Mouse (Mus musculus): Measurements from ENCODE around the gene Atp6v0c.
A peak's percentile ranks its signal among the peaks of the same experiment; 100 is the strongest.

The Atp6v0c gene

DNA sequence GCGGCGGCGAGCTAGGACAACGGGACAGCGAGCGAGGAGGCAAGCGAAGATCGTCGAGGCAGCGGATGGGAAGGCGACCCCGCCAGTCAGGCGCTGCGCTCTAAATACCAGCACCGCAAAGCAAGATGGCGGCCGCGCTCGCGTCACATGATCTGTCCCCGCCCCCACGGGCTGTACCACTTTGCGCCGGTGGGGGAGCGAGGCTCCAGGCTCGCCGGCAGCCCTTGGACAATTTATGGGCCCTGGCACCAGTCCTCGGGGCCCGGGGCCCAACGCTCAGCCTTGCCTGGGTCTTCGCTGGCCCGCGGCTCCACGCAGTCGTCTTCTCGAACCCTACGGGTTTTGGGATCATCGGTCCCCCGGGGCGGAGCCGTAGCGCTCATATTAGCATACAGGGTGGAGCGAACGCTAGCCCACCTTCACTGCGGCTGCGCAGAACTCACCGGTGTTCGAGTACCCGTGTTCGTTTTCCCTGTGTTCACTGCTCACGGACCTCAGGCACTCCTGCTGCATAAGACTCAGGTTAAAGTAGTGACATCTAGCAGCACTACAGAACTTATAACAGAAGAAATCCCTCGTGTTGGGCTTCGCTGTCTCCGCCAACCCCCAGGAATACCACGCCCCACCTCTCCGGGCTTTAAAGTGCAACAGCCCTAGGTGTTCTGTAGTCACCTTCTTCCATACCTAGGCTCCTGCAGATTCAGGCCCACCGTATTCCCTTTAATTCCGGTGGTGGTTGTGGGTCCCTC, at the start of gene Atp6v0c:
Gene Atp6v0c, minus strand, starts transcription at position 386 of the 749 bp plus-strand sequence.
- DNase-seq (ENCODE audit: low read depth, low spot score), result peak; percentile 87

DNA sequence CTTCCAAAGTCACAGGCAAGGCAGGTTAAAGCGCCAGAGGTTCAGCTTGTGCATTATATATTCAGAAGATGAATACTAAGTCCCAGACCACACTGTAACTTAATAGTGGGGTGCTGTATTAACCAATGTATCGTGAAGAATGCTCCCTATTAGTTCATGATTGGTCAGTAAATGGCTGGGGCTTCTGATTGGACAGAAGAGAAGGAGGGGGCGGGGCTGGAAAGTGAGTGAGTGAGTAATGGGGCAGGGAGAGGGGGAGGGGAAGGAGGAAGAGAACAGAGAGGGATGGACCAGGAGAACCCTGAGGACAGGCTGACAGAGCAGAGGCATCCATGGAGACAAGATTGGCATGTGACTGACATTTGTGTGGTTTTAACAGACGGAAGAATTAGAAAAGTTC, 47.3 kb upstream of the Atp6v0c start:
- DNase-seq (ENCODE audit: low read depth, low spot score), result no peak

DNA sequence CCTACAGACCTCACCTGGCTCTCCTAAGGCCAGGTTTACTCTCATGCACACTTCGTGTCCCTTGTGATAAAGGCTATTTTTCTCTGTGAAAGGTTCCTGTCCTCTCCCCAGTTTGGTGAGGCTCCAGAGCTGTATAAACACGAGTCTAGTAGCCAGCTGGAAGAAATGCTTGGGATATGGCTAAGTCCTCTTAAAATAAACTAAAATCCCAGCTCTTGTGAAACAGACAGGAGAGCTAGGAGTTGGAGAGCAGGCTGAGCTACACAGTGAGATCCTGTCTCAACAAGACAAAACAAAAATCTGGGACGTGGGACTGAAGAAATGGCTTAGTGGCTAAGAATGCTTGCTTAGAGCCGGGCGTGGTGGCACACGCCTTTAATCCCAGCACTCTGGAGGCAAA, 43.7 kb upstream of the Atp6v0c start:
- no peak for DNase-seq (ENCODE audit: low read depth, low spot score)

DNA sequence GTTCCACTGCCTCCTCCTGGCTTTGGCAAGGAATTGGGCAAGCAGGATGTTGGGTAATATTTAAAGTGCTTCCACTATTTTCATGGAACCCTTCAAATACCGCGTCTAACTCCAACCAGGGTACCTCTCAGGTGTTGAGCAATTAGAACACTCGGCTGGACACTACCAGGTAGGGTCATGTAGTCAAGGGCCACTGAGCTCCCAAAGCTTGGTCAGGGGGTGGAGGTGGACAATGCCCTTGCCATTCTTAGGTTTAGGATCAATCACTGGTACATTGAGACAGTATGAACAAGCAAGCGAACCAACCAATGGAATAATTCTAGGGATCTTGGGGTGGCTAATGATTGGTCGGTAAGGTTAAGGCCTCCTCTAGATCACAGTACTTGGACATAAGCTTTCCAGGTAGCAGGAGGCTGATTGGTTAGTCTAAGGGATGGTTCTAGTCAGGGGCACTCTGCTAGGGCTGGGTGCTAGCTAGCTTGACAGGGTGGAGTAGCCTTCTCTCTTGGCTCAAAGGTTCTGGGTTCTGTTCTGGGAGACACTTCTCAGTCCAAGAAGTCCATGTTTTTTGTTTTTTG, 43.0 kb upstream of the Atp6v0c start:
- DNase-seq (ENCODE audit: low read depth, low spot score), result no peak

GRCm38 (mm10) chr17:24211631-24212440, 42.3 kb upstream of the Atp6v0c start:
- DNase-seq (ENCODE audit: low read depth, low spot score), result peak; percentile 80

DNA sequence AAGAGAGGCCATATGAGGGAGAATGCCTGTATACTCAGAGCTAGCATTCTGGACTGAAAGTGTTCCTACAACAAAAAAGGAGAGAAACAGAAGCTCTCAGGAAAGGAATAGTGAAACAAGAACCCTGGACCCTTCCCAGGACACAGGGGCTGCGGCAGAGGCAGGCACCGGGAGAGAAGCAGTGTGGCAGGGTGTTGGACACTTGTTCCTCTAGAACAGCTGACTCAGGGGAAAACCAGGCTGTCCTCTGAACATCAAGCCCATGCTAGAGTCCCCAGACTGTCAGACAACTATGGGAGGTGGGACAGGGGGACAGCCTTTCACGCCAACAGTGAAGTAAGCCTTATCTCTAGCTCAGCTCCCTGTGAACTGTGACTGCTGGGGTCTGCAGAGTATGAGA, 41.1 kb upstream of the Atp6v0c start:
- DNase-seq (ENCODE audit: low read depth, low spot score), result no peak

DNA sequence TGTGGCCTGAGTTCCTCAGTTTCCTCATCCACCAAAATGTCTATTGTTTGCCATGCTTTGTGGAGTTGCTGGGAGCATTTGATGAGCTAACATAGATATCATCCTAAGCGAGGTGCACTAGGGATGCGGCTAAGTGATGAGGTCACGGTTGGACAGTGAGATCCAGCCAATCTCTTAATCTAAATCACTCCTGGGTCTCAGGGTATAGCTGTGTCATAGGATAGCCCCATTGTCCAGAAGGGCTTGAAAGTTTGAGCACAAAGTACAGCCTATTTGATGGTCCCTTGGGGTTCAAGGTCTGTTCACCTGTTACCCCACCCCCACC, 40.4 kb upstream of the Atp6v0c start:
- DNase-seq (ENCODE audit: low read depth, low spot score), result no peak

GRCm38 (mm10) chr17:24209043-24209915, 39.8 kb upstream of the Atp6v0c start, which contains the start of gene Ntn3:
TSS of gene Ntn3 (minus strand) at chr17:24209531.
- DNase-seq (ENCODE audit: low read depth, low spot score), result no peak

DNA sequence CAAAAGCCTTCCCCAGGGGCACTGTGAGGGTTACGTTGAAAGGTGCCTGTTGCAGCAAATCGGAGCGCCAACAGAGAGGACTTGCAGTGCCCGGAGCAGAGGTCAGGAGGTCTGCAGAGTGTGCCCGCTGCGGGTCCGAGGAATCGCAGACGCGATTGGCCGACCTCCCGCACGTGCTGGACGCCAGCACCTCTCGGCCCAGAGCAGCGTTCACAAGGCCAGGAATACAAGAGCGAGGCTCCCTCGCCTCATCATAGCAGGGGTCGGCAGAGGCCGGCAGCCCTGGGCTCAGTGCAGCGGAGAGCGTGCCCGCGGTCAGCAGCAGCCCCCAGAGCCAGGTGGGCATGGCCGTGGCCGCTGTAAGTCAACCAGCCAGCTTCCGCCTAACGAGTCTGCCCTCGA, 39.1 kb upstream of the Atp6v0c start:
- DNase-seq (ENCODE audit: low read depth, low spot score), result no peak

DNA sequence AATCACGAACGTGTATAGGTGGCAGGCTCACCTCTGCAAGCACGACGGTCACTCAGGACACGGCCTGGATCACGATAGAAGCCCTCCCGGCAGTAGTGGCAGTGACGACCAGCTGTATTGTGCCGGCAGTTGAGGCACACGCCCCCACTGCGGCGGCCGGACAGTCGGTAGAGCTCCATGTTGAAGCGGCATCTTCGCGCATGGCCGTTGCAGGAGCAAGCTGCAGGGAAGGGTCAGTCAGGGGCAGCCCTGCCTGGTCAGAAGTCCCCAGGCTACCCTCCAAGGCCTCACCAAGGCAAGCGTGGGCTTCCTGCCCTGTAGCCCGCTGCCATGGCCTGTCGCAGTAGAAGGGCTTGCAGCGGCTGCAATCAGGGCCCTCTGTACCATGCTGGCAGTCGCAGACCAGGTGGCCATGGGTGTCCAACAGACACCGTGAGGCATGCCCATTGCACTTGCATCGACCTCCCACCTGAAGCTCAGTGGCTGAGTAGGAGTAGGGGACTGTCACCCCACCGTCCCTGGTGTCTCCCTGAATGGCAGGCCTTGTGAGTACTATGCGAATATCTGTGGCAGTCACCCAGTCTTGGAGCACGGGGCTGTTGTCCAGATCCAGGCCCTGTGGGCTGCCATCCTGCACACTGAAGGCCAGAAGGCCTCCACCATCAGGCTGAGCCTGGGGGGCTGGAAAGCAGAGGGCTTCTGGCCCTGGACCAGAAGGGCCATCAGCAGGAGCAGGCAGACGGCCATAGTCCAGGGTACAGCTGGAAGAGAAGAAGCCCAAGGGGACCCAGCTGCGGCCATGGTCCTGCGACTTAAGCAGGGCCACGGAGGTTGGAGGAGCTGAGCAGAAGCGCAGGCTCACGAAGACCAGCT, 38.5 kb upstream of the Atp6v0c start:
- no peak for DNase-seq (ENCODE audit: low read depth, low spot score)

DNA sequence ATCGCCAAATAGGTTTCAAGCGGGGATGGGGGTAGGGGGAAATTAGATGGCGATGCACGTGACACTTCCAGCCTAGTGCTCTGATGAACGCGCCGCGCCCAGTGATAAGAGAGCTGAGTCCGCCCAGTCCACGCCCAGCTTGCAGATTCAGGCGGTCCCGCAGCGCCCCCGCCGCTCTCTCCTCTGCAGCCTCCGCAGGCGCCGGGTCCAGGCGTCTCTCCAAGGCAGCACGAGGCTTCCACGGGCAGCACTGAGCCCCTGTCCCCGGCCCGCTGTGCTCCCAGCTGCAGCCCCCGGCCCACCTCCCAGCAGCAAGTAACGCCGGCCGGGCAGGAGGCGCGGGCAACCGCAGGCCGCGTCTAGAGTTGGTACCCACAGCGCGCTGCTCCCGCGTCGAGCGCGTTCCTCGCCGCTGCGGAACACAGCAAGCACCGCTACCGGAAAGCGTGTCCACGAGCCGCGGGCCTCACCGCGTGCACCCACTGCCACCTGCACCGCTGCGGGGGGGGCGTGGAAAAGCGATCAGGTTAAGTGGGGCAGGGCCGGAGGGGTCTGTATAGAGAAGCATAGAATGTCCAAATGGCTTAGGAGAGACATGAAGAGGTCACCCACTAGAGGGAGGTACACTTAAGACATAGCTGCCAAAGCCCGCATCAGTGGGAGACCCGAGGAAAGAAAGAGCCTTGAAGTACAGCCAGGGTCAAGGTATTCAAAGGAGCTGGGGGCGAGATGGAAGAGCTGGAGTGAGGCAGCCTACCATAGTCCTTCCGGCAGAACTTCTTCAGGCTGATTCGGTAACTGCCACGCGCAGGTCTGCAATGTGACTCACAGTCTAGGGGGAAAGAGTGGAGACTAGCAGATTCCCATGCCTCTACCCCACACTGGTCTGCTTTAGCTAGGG, 37.2 kb upstream of the Atp6v0c start:
- DNase-seq (ENCODE audit: low read depth, low spot score), result no peak

- no peak for DNase-seq (ENCODE audit: low read depth, low spot score)
Observed at GRCm38 (mm10) chr17:24205908-24206361, 36.4 kb upstream of the Atp6v0c start.

DNA sequence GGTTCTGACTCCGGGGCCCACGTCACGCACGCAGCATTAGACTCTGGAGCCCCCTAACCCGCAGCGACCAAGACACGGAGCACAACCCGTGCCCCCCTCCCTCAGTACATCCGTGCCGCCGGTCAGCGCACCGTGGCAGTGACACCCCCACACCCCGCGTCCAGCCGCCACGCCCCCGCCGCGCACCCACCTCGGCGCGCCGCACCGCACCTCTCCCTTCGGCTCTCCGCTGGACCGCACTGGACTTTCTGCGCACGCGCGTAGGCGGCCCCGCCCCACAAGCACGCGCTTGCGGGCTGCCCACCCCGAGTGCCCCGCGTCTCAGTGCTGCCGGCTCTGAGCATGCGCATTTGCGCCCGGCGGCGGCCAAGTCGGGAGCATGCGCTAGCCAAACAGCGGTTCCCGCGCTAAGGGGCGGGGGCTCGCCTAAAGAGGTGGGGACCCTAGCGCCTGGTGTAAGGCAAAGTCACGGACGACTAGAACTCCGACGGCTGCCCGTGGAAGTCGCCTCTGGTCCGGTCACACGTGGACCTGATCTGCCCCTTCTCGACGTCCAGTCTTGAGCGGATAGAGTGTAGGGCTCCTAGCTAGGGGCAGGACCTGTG, 35.9 kb upstream of the Atp6v0c start, which contains the start of gene Tbc1d24:
Gene Tbc1d24, minus strand, starts transcription at position 279 of the 605 bp plus-strand sequence.
- peak; percentile 87 for DNase-seq (ENCODE audit: low read depth, low spot score)

GRCm38 (mm10) chr17:24204846-24205245, 35.3 kb upstream of the Atp6v0c start:
- DNase-seq (ENCODE audit: low read depth, low spot score), result no peak

GRCm38 (mm10) chr17:24203611-24204534, 34.4 kb upstream of the Atp6v0c start:
- no peak for DNase-seq (ENCODE audit: low read depth, low spot score)

DNA sequence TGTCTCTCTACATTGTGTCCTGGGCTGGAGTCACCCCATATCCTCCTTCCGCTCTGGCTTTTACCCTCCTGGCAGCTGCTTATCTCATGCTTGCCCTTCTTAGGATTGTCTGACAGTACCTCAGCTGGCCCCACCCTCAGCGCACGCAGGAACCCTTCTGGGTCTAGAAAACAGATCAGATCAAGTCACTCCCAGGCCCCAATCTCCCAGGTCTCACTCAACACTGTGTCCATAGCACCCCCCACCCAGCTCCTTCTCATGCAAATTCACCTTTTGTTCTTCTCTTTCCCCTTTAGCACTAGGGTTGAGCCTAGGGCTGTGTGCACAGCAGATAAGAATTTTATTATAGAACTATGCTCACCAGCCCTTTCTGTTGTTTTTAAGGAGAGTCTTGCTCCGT, 33.6 kb upstream of the Atp6v0c start:
- no peak for DNase-seq (ENCODE audit: low read depth, low spot score)

- DNase-seq (ENCODE audit: low read depth, low spot score), result no peak
Observed at GRCm38 (mm10) chr17:24201092-24201491, 31.6 kb upstream of the Atp6v0c start.

DNA sequence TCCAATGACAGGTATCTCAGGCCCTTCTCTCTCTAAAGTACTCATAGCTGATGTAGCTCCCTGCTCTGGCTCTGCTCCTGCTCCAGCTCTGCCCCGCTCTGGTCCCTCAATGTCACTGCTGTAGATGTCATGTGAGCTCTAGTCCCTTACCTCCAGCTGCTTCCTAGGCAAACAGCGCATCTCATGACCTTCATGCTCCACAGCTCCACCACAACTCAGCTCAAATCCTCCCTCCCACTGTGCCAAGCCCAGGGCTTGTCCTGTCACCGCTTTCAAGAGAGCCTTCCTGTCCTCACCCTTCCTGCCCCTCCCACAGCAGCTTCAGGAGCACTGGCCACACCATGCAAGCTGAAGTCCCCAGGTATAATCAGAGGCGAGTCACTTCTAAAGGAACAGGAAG, 30.2 kb upstream of the Atp6v0c start:
- no peak for DNase-seq (ENCODE audit: low read depth, low spot score)

All from brain, embryonic 18.5 days (tissue).